Mouse (Mus musculus) hindbrain, embryonic 11.5 days (tissue): ENCODE results near the gene Scrt2. TPM values are rescaled to one million over a fixed set of nuclear protein-coding genes. Genes with fewer than 3 reads are reported as not detected.

Source experiments
- ATAC-seq: fragments of 200-750 bp; cut with Nextera tagmentation; 2 replicates; pipeline ENCODE4 v1.8.0; 2017; ENCODE audit warnings: mild to moderate bottlenecking, moderate TSS enrichment, moderate library complexity; ENCODE audit not compliant: low FRiP score
- DNase-seq: peaks from one replicate; pipeline ENCODE4 v3.0.0-alpha.2; 2015; ENCODE audit warnings: low spot score
- H3K27ac ChIP-seq: fragments of 300-500 bp; sonication (generic); 2 replicates; pipeline ENCODE4 v1.5.1; 2014; ENCODE audit warnings: mild to moderate bottlenecking, low read depth, low read length
- H3K27me3 ChIP-seq: fragments of 300-500 bp; sonication (generic); 2 replicates; pipeline ENCODE4 v1.6.1; 2014; ENCODE audit warnings: mild to moderate bottlenecking, low read length, moderate library complexity, mixed read lengths; ENCODE audit not compliant: control insufficient read depth, insufficient read depth
- H3K36me3 ChIP-seq: fragments of 300-500 bp; sonication (generic); 2 replicates; pipeline ENCODE4 v1.6.1; 2014; ENCODE audit warnings: mild to moderate bottlenecking, low read length, moderate library complexity, mixed read lengths; ENCODE audit not compliant: control insufficient read depth, insufficient read depth
- H3K4me1 ChIP-seq: fragments of 300-500 bp; sonication (generic); replicated peaks from 2 replicates; pipeline ENCODE4 v1.6.1; 2014; ENCODE audit warnings: low read length, mixed read lengths; ENCODE audit not compliant: control insufficient read depth, insufficient read depth
- H3K4me2 ChIP-seq: fragments of 300-500 bp; sonication (generic); replicated peaks from 2 replicates; pipeline ENCODE4 v1.6.1; 2014; ENCODE audit warnings: mild to moderate bottlenecking, low read depth, low read length
- H3K4me3 ChIP-seq: fragments of 300-500 bp; sonication (generic); 2 replicates; pipeline ENCODE4 v1.5.1; 2014; ENCODE audit warnings: low read depth, low read length
- H3K9ac ChIP-seq: fragments of 300-500 bp; sonication (generic); 2 replicates; pipeline ENCODE4 v1.6.1; 2014; ENCODE audit warnings: low read depth, low read length
- H3K9me3 ChIP-seq: fragments of 300-500 bp; sonication (generic); 2 replicates; pipeline ENCODE4 v1.6.1; 2016; ENCODE audit warnings: low read length; ENCODE audit not compliant: control insufficient read depth
- WGBS: fragments of 180-500 bp; shearing (Covaris S2); extraction: QIAGEN DNeasy Blood & Tissue Kit; methylation state at CpG from one replicate; pipeline ENCODE4 v1.1.7; 2014; 5-methylcytosine and 5-hydroxymethylcytosine counted together
- polyA plus RNA-seq: library from polyadenylated mRNA; unstranded; fragments of >200 nt; fragmentation: Nextera tagmentation; extraction: Ambion mirVana; gene quantifications from 2 replicates; pipeline ENCODE4 v1.2.1, GENCODE M21; 2014

Gene Scrt2
- 27.1 and 31.4 TPM in 2 replicates for polyA plus RNA-seq

GRCm38 (mm10) chr2:152080685-152081541 is at the start of gene Scrt2:
Scrt2 (plus strand) TSS chr2:152081529.
- ATAC-seq (peak; percentile 81), DNase-seq (peak; percentile 77)
- peak within 1 kb of the TSS; percentile 86 for H3K9ac ChIP-seq
- H3K4me2 ChIP-seq, result peak within 1 kb of the TSS; percentile 65
- H3K4me1 ChIP-seq, result no peaks in the 10 kb centered on the region
- H3K27me3 ChIP-seq, result 0 out of 2 replicates have a peak, but pooled peaks cover 7% of the 10 kb centered on the region
- peak within 1 kb of the TSS; percentile 74 for H3K4me3 ChIP-seq
- H3K36me3 ChIP-seq, result no peaks in the 10 kb centered on the region
- under 1% methylated on average over 20 of the region's 24 CpGs for WGBS
- peak within 1 kb of the TSS; percentile 94 for H3K27ac ChIP-seq
- H3K9me3 ChIP-seq, result no peaks in the 10 kb centered on the region

GRCm38 (mm10) chr2:152040101-152040500 is 41.2 kb upstream of the Scrt2 start:
- ATAC-seq, result no peak
- Histone ChIP-seq H3K4me2 (no peak overlapping the region), H3K4me3 (no peak overlapping the region), H3K4me1 (no peaks in the 10 kb centered on the region), H3K27me3 (no peaks in the 10 kb centered on the region), H3K27ac (no peak overlapping the region), H3K9me3 (peaks cover 3% of the 10 kb centered on the region; the same call in 1 of the 2 replicates), H3K9ac (no peak overlapping the region), H3K36me3 (no peaks in the 10 kb centered on the region)
- no peak for DNase-seq

- Histone ChIP-seq H3K9ac (peak overlapping the region; percentile 77), H3K4me3 (no peak overlapping the region), H3K4me1 (peaks cover 22% of the 10 kb centered on the region), H3K36me3 (no peaks in the 10 kb centered on the region), H3K27ac (peak overlapping the region; percentile 98), H3K27me3 (peaks cover 15% of the 10 kb centered on the region; the same call in 1 of the 2 replicates), H3K4me2 (peak overlapping the region; percentile 93), H3K9me3 (no peaks in the 10 kb centered on the region)
- DNase-seq, result peak; percentile 76
- WGBS, result 2% methylated on average over 25 of the region's 25 CpGs
- peak; percentile 68 for ATAC-seq
Measured at GRCm38 (mm10) chr2:152047116-152048002, 34.0 kb upstream of the Scrt2 start.

GRCm38 (mm10) chr2:152048003-152048980 is 33.0 kb upstream of the Scrt2 start:
- peaks cover 15% of the 10 kb centered on the region; the same call in 1 of the 2 replicates for H3K27me3 ChIP-seq
- peak overlapping the region; percentile 77 for H3K9ac ChIP-seq
- no peaks in the 10 kb centered on the region for H3K9me3 ChIP-seq
- peak overlapping the region; percentile 93 for H3K4me2 ChIP-seq
- peak; percentile 52 for DNase-seq
- H3K4me1 ChIP-seq, result peaks cover 22% of the 10 kb centered on the region
- H3K27ac ChIP-seq, result peak overlapping the region; percentile 98
- under 1% methylated on average over 63 of the region's 82 CpGs for WGBS
- H3K4me3 ChIP-seq, result peak overlapping the region; percentile 37
- no peaks in the 10 kb centered on the region for H3K36me3 ChIP-seq
- peak; percentile 70 for ATAC-seq

- ATAC-seq (peak; percentile 46), DNase-seq (peak; percentile 74)
- Histone ChIP-seq H3K4me3 (peak overlapping the region; percentile 37), H3K9ac (peak overlapping the region; percentile 77), H3K4me2 (peak overlapping the region; percentile 93), H3K27me3 (peaks cover 15% of the 10 kb centered on the region; the same call in 1 of the 2 replicates), H3K36me3 (no peaks in the 10 kb centered on the region), H3K27ac (peak overlapping the region; percentile 98), H3K4me1 (peaks cover 22% of the 10 kb centered on the region), H3K9me3 (no peaks in the 10 kb centered on the region)
- 0% methylated on average over 24 of the region's 24 CpGs for WGBS
Measured at GRCm38 (mm10) chr2:152048981-152049441, 32.3 kb upstream of the Scrt2 start.

- DNase-seq, result peak; percentile 67
- H3K4me1 ChIP-seq, result peaks cover 22% of the 10 kb centered on the region
Measured at GRCm38 (mm10) chr2:152049611-152050270, 31.6 kb upstream of the Scrt2 start.

GRCm38 (mm10) chr2:152050316-152050715 is 31.0 kb upstream of the Scrt2 start:
- H3K36me3 ChIP-seq, result no peaks in the 10 kb centered on the region
- peak; percentile 25 for ATAC-seq
- H3K4me1 ChIP-seq, result peaks cover 22% of the 10 kb centered on the region
- no peak for DNase-seq
- peaks cover 15% of the 10 kb centered on the region for H3K27me3 ChIP-seq
- H3K4me2 ChIP-seq, result peak overlapping the region; percentile 93
- H3K9ac ChIP-seq, result peak overlapping the region; percentile 77
- 5% methylated on average over 7 of the region's 7 CpGs for WGBS
- peak overlapping the region; percentile 98 for H3K27ac ChIP-seq
- no peak overlapping the region for H3K4me3 ChIP-seq
- no peaks in the 10 kb centered on the region for H3K9me3 ChIP-seq

More at GRCm38 (mm10) chr2:152049611-152050270, 31.6 kb upstream of the Scrt2 start:
- H3K36me3 ChIP-seq, result no peaks in the 10 kb centered on the region
- 5% methylated on average over 13 of the region's 13 CpGs for WGBS
- peak overlapping the region; percentile 77 for H3K9ac ChIP-seq
- H3K27ac ChIP-seq, result peak overlapping the region; percentile 98
- H3K9me3 ChIP-seq, result no peaks in the 10 kb centered on the region
- ATAC-seq, result no peak; the same call in 1 of the 2 replicates
- peak overlapping the region; percentile 93 for H3K4me2 ChIP-seq
- peaks cover 15% of the 10 kb centered on the region; the same call in 1 of the 2 replicates for H3K27me3 ChIP-seq
- H3K4me3 ChIP-seq, result peak overlapping the region; percentile 37; the same call in 1 of the 2 replicates
